Mouse (Mus musculus) cortical plate, adult 2 months (tissue): ENCODE data around the gene Cracr2b.

Experiments
- CTCF ChIP-seq: fragments of 200-500 bp; IDR thresholded peaks from 2 replicates; pipeline ENCODE4 v1.5.1; 2011; ENCODE audit warnings: mild to moderate bottlenecking, control low read depth, low read length; ENCODE audit not compliant: insufficient read depth; ENCODE audit errors: extremely low read depth
- POLR2A ChIP-seq: fragments of 200-500 bp; IDR thresholded peaks from 2 replicates; pipeline ENCODE4 v1.6.1; 2011; ENCODE audit warnings: mild to moderate bottlenecking, low read length, control low read depth; ENCODE audit not compliant: insufficient read depth; ENCODE audit errors: extremely low read depth

- TF ChIP-seq POLR2A = no peak
- TF ChIP-seq CTCF = no peak
These were observed 21.7 kb downstream of the Cracr2b start for GRCm38 (mm10) chr7:141482531-141483024.
